Mouse (Mus musculus) CD4-positive, CD25-positive, alpha-beta regulatory T cell, adult 9 weeks (primary cell): Measurements from ENCODE around the gene Eipr1. TPM values are rescaled to one million over a fixed set of nuclear protein-coding genes. Genes with fewer than 3 reads are reported as not detected.

Source experiments
- polyA plus RNA-seq: library from polyadenylated mRNA; unstranded; fragments of 100-300 nt; shearing (Covaris generic); gene quantifications from one replicate; pipeline ENCODE4 v1.2.1, GENCODE M21; 2017

Eipr1 gene
- polyA plus RNA-seq = 61.8 TPM

DNA sequence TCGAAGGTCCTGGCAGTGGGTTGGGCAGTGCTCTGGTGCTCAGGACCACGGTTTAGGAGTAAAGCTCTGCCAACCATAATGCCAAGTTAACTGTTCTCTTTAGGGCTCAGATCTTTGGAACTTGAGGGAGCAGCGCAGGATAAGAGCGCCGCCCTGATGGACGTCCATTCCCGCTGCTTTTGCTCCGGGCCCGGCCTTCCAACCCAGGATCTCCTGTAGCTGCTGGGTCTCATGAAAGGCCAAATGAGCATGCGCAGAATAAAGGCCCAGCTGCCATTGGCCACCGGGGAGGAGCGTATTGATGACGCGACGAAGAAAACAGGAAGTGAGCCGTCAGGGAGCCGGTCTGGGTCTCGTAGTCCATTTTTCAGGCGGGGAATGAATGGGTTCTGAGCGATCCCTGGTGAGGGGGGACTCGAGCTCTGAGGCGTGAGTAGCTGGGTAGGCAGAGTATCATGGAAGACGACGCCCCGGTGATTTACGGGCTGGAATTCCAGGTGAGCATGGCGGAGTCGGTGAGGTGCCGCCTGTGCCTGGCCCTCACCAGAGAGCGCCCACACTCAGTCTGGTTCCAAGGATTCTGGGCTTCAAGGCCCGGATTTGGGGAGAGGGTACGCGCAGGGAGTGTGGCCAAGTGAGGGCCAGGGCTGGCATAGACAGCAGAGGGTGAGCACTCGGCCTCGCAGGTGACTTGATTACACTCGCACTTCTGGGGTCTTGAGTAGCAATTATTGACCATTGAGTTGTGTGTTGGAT is at the start of gene Eipr1:
Gene Eipr1 (plus strand): TSS at position 296 of the 756 bp plus-strand sequence.

DNA sequence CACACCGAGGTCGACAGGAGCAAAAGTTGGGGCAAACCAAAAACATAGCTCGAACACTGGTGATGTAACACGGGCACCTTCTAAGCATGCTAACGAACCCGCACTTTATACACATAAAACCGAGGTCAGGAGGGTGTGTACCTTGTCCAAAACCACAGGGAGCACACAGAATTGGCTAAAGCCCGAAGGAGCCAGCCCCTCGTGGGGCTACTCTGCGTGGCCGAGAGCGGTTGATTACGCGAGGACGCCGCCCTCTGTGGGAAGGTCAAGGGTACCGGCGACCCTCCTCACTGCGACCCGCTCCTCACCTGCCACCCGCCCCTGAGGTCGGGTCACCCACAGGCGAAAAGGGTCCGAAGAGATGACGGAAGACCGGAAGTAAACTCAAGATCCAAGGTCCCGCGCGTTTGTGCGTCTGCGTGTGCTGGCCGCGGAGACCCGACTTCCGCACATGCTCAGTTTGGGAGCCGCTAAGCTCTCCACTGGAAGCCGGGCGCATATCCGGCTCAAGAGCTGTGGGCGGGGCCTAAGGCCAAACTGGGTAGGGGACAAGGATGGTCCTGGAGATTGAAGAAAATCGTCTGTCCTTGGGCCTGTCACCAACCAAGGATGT is 1.5 kb upstream of the Eipr1 start, which contains the start of gene Trappc12:
Gene Trappc12 (minus strand): TSS at position 452 of the 613 bp plus-strand sequence.

Other genes starting within 250 kb of the Eipr1 start
- gene Dcdc2c, start 199.4 kb upstream of the Eipr1 start, polyA plus RNA-seq = not detected
- gene Allc, start 169.3 kb upstream of the Eipr1 start, polyA plus RNA-seq = not detected
- gene Colec11, start 128.4 kb upstream of the Eipr1 start, polyA plus RNA-seq = 0.45 TPM
- 1,257 TPM for gene Rps7, start 115.8 kb upstream of the Eipr1 start, polyA plus RNA-seq
- gene Rnaseh1, start 102.2 kb upstream of the Eipr1 start, polyA plus RNA-seq = 40.8 TPM
- 84.0 TPM for gene Adi1, start 76.6 kb upstream of the Eipr1 start, polyA plus RNA-seq
- 90.3 TPM for gene Trappc12, start 1.3 kb upstream of the Eipr1 start, polyA plus RNA-seq